8 mouse cellular contexts compared by ENCODE assay signal in the genomic region with DNA sequence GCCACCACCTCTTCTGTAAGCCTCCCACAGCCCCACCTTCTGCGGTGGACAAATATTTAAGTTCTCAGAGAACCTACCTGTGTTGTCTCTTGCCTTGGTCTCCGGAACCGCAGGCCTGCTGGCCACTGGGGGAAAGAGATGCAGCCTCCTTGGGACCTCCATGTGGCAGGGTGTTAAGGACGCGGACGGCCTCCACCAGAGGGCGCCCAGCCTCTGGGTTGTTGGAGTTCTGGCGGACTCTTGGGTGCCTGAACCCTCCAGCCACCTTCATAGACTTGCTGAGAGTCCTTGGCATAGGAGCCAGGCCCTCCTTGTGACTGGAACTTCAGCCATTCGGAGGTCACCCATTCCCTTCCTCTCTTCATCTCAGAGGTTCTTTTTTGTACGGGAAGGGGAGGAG. TPM values are rescaled to one million over a fixed set of nuclear protein-coding genes. Genes with fewer than 3 reads are reported as not detected.
A peak's percentile ranks its signal among the peaks of the same experiment; 100 is the strongest.
DNase-seq lines count a peak whose midpoint lies in the region; ATAC-seq and TF ChIP-seq lines count a peak whose summit lies in the region.

No protein-coding gene starts in this region.

- TF ChIP-seq POLR2A in brain, embryonic 14.5 days (IDR thresholded peaks at IDR 0.05; ENCODE audit: borderline replicate concordance, extremely low read depth, insufficient read depth, insufficient read length, poor library complexity, severe bottlenecking) = no peak
- no peak for TF ChIP-seq POLR2A in liver, adult 2 months (IDR thresholded peaks at IDR 0.05; ENCODE audit: extremely low read depth, insufficient read depth, low read length)
- TF ChIP-seq POLR2A in thymus, adult 2 months (IDR thresholded peaks at IDR 0.05; ENCODE audit: control insufficient read depth, extremely low read depth, insufficient read depth, low read length, poor library complexity) = no peak

- peaks cover 9% of the 10 kb centered on the region; the same call in 1 of the 2 replicates for H3K36me3 ChIP-seq in midbrain, embryonic 10.5 days
- 0 out of 2 replicates have a peak, but pooled peaks cover 1% of the 10 kb centered on the region for H3K36me3 ChIP-seq in midbrain, embryonic 16.5 days (ENCODE audit: control insufficient read depth, insufficient read depth, low read length)
- H3K36me3 ChIP-seq in forebrain, embryonic 14.5 days (ENCODE audit: control insufficient read depth, insufficient read depth, low read length) = no peaks in the 10 kb centered on the region
- H3K36me3 ChIP-seq in intestine, embryonic 14.5 days (ENCODE audit: control insufficient read depth, insufficient read depth, low read length) = 0 out of 2 replicates have a peak, but pooled peaks cover 4% of the 10 kb centered on the region
- H3K36me3 ChIP-seq in liver, adult 2 months (ENCODE audit: control insufficient read depth, insufficient read depth, low read length) = no peaks in the 10 kb centered on the region
- H3K36me3 ChIP-seq in neural tube, embryonic 11.5 days (ENCODE audit: control insufficient read depth, insufficient read depth, low read length) = no peaks in the 10 kb centered on the region
- H3K36me3 ChIP-seq in thymus, adult 2 months (ENCODE audit: control insufficient read depth, insufficient read depth, low read length) = peaks cover 12% of the 10 kb centered on the region

- no peaks in the 10 kb centered on the region for H3K9me3 ChIP-seq in midbrain, embryonic 10.5 days (replicated peaks)
- H3K9me3 ChIP-seq in midbrain, embryonic 16.5 days (replicated peaks; ENCODE audit: control insufficient read depth, low read length, poor library complexity, severe bottlenecking) = no peaks in the 10 kb centered on the region
- H3K9me3 ChIP-seq in forebrain, embryonic 14.5 days (replicated peaks; ENCODE audit: control insufficient read depth, low read length) = no peaks in the 10 kb centered on the region
- H3K9me3 ChIP-seq in intestine, embryonic 14.5 days (ENCODE audit: control insufficient read depth, low read length) = no peaks in the 10 kb centered on the region
- H3K9me3 ChIP-seq in neural tube, embryonic 11.5 days (ENCODE audit: control insufficient read depth, low read length) = no peaks in the 10 kb centered on the region

- peak; percentile 79 for DNase-seq in midbrain, embryonic 10.5 days (ENCODE audit: low spot score)
- peak; percentile 75 for DNase-seq in brain, embryonic 14.5 days (ENCODE audit: low read depth)
- DNase-seq in forebrain, embryonic 14.5 days (ENCODE audit: low spot score) = peak; percentile 75
- DNase-seq in intestine, embryonic 14.5 days (ENCODE audit: low spot score) = peak; percentile 84
- peak; percentile 30 for DNase-seq in liver, adult 2 months (ENCODE audit: extremely low read depth, low read depth, low spot score)
- peak; percentile 80 for DNase-seq in neural tube, embryonic 11.5 days (ENCODE audit: low spot score)
- peak; percentile 81 for DNase-seq in thymus, adult 2 months

- H3K4me2 ChIP-seq in midbrain, embryonic 16.5 days (ENCODE audit: low read length) = no peak overlapping the region
- H3K4me2 ChIP-seq in forebrain, embryonic 14.5 days (ENCODE audit: low read length) = no peak overlapping the region
- H3K4me2 ChIP-seq in intestine, embryonic 14.5 days (ENCODE audit: low read length) = no peak overlapping the region
- H3K4me2 ChIP-seq in neural tube, embryonic 11.5 days (ENCODE audit: low read depth) = no peak overlapping the region

- H3K27me3 ChIP-seq in midbrain, embryonic 10.5 days (ENCODE audit: low read depth, poor library complexity, severe bottlenecking) = no peaks in the 10 kb centered on the region
- H3K27me3 ChIP-seq in midbrain, embryonic 16.5 days (ENCODE audit: control insufficient read depth, insufficient read depth, low read depth, low read length) = no peaks in the 10 kb centered on the region
- H3K27me3 ChIP-seq in forebrain, embryonic 14.5 days (replicated peaks; ENCODE audit: control insufficient read depth, insufficient read depth, low read length) = no peaks in the 10 kb centered on the region
- no peaks in the 10 kb centered on the region for H3K27me3 ChIP-seq in intestine, embryonic 14.5 days (replicated peaks; ENCODE audit: control insufficient read depth, insufficient read depth, low read length)
- H3K27me3 ChIP-seq in liver, adult 2 months (ENCODE audit: control insufficient read depth, insufficient read depth, low read length) = no peaks in the 10 kb centered on the region
- no peaks in the 10 kb centered on the region for H3K27me3 ChIP-seq in neural tube, embryonic 11.5 days (ENCODE audit: control insufficient read depth, insufficient read depth, low read length)
- no peaks in the 10 kb centered on the region for H3K27me3 ChIP-seq in thymus, adult 2 months (ENCODE audit: control insufficient read depth, insufficient read depth, low read length)

- no peak overlapping the region for H3K4me3 ChIP-seq in midbrain, embryonic 10.5 days
- H3K4me3 ChIP-seq in midbrain, embryonic 16.5 days (ENCODE audit: low read depth, low read length) = no peak overlapping the region
- no peak overlapping the region for H3K4me3 ChIP-seq in forebrain, embryonic 14.5 days (ENCODE audit: low read depth, low read length)
- no peak overlapping the region for H3K4me3 ChIP-seq in intestine, embryonic 14.5 days (ENCODE audit: low read depth, low read length)
- H3K4me3 ChIP-seq in liver, adult 2 months (ENCODE audit: insufficient read depth, low read depth, low read length) = no peak overlapping the region
- H3K4me3 ChIP-seq in neural tube, embryonic 11.5 days (ENCODE audit: low read depth, low read length) = no peak overlapping the region
- no peak overlapping the region for H3K4me3 ChIP-seq in thymus, adult 2 months (ENCODE audit: control insufficient read depth, insufficient read depth, low read length)

- H3K79me2 ChIP-seq in liver, adult 2 months (ENCODE audit: control insufficient read depth, insufficient read depth, low read length) = no peaks in the 10 kb centered on the region

- WGBS in midbrain, embryonic 10.5 days = 18% methylated on average over 10 of the region's 10 CpGs
- 14% methylated on average over 10 of the region's 10 CpGs for WGBS in midbrain, embryonic 16.5 days
- WGBS in forebrain, embryonic 14.5 days = 14% methylated on average over 10 of the region's 10 CpGs
- WGBS in intestine, embryonic 14.5 days = 19% methylated on average over 10 of the region's 10 CpGs
- WGBS in liver, adult 2 months = 37% methylated on average over 10 of the region's 10 CpGs
- 15% methylated on average over 10 of the region's 10 CpGs for WGBS in neural tube, embryonic 11.5 days
- 21% methylated on average over 10 of the region's 10 CpGs for WGBS in thymus, adult 2 months

- ATAC-seq in midbrain, embryonic 16.5 days = no peak
- peak; percentile 61; the same call in 1 of the 2 replicates for ATAC-seq in forebrain, embryonic 14.5 days
- ATAC-seq in intestine, embryonic 14.5 days (replicated peaks; ENCODE audit: low FRiP score, low TSS enrichment, low read depth) = peak; percentile 50; the same call in 1 of the 2 replicates
- ATAC-seq in neural tube, embryonic 11.5 days (ENCODE audit: insufficient read depth, low FRiP score, low TSS enrichment) = no peak

- H3K27ac ChIP-seq in midbrain, embryonic 10.5 days (replicated peaks) = no peak overlapping the region
- H3K27ac ChIP-seq in midbrain, embryonic 16.5 days (ENCODE audit: low read length) = no peak overlapping the region
- no peak overlapping the region for H3K27ac ChIP-seq in forebrain, embryonic 14.5 days (ENCODE audit: low read depth, low read length)
- no peak overlapping the region for H3K27ac ChIP-seq in intestine, embryonic 14.5 days (ENCODE audit: low read depth)
- no peak overlapping the region for H3K27ac ChIP-seq in liver, adult 2 months (replicated peaks; ENCODE audit: insufficient read depth, low read depth, low read length)
- H3K27ac ChIP-seq in neural tube, embryonic 11.5 days (ENCODE audit: low read depth, low read length) = no peak overlapping the region
- no peak overlapping the region for H3K27ac ChIP-seq in thymus, adult 2 months (ENCODE audit: control insufficient read depth, insufficient read depth, low read length)

- H3K9ac ChIP-seq in midbrain, embryonic 16.5 days (ENCODE audit: low read depth, low read length) = no peak overlapping the region
- no peak overlapping the region for H3K9ac ChIP-seq in forebrain, embryonic 14.5 days (ENCODE audit: low read length)
- no peak overlapping the region for H3K9ac ChIP-seq in intestine, embryonic 14.5 days (ENCODE audit: low read length)
- H3K9ac ChIP-seq in liver, adult 2 months (ENCODE audit: low read depth, low read length) = no peak overlapping the region
- no peak overlapping the region for H3K9ac ChIP-seq in neural tube, embryonic 11.5 days (ENCODE audit: low read length)

- peak; percentile 87 for TF ChIP-seq CTCF in brain, embryonic 14.5 days (IDR thresholded peaks at IDR 0.05; ENCODE audit: borderline replicate concordance, extremely low read depth, insufficient read depth, insufficient read length)
- peak; percentile 87 for TF ChIP-seq CTCF in liver, adult 2 months (IDR thresholded peaks at IDR 0.05; ENCODE audit: low read depth, low read length)
- TF ChIP-seq CTCF in thymus, adult 2 months (IDR thresholded peaks at IDR 0.05; ENCODE audit: borderline replicate concordance, control insufficient read depth, extremely low read depth, insufficient read depth, low read length, poor library complexity) = peak; percentile 89

- H3K4me1 ChIP-seq in midbrain, embryonic 10.5 days = peaks cover 15% of the 10 kb centered on the region
- H3K4me1 ChIP-seq in midbrain, embryonic 16.5 days (ENCODE audit: control insufficient read depth, insufficient read depth, low read length) = no peaks in the 10 kb centered on the region
- no peaks in the 10 kb centered on the region for H3K4me1 ChIP-seq in forebrain, embryonic 14.5 days (ENCODE audit: control insufficient read depth, insufficient read depth, low read length)
- no peaks in the 10 kb centered on the region for H3K4me1 ChIP-seq in intestine, embryonic 14.5 days (replicated peaks; ENCODE audit: control insufficient read depth, insufficient read depth, low read length)
- no peaks in the 10 kb centered on the region for H3K4me1 ChIP-seq in liver, adult 2 months (ENCODE audit: control insufficient read depth, insufficient read depth, low read length)
- peaks cover 9% of the 10 kb centered on the region; the same call in 1 of the 2 replicates for H3K4me1 ChIP-seq in neural tube, embryonic 11.5 days (ENCODE audit: control insufficient read depth, insufficient read depth, low read length)
- no peaks in the 10 kb centered on the region for H3K4me1 ChIP-seq in thymus, adult 2 months (replicated peaks; ENCODE audit: control insufficient read depth, insufficient read depth, low read length)

RNA-seq across cellular contexts. Expression of gene Rhof, which starts 15.2 kb away (rescaled TPM):
- 1.4 and 1.9 TPM in 2 replicates for polyA plus RNA-seq in midbrain, embryonic 10.5 days (2016; fragmentation: Nextera tagmentation; extraction: Ambion mirVana)
- 13.9 and 21.4 TPM in 2 replicates for polyA plus RNA-seq in midbrain, embryonic 16.5 days (2015; fragmentation: Nextera tagmentation; extraction: Ambion mirVana)
- 9.3 and 11.0 TPM in 2 replicates for polyA plus RNA-seq in brain, embryonic 14.5 days (2012; rRNA removed)
- 6.8 and 10.5 TPM in 2 replicates for polyA plus RNA-seq in forebrain, embryonic 14.5 days (2014; fragmentation: Nextera tagmentation; extraction: Ambion mirVana)
- polyA plus RNA-seq in intestine, embryonic 14.5 days (2014; fragmentation: Nextera tagmentation; extraction: Ambion mirVana) = 1.5 and 1.9 TPM in 2 replicates
- total RNA-seq in liver, adult 2 months (2014; rRNA removed) = 0.09 and 0.87 TPM in 2 replicates
- 0.61 and 0.86 TPM in 2 replicates for polyA plus RNA-seq in liver, adult 2 months (2012; rRNA removed)
- polyA plus RNA-seq in neural tube, embryonic 11.5 days (2014; fragmentation: Nextera tagmentation; extraction: Ambion mirVana) = 1.6 and 2.6 TPM in 2 replicates
- polyA plus RNA-seq in thymus, adult 2 months (2012; rRNA removed) = 45.1 and 51.9 TPM in 2 replicates

RNA-seq across cellular contexts. Expression of gene Setd1b, which starts 24.7 kb away (rescaled TPM):
- 7.4 and 7.9 TPM in 2 replicates for polyA plus RNA-seq in midbrain, embryonic 10.5 days (2016; fragmentation: Nextera tagmentation; extraction: Ambion mirVana)
- 10.0 and 11.8 TPM in 2 replicates for polyA plus RNA-seq in midbrain, embryonic 16.5 days (2015; fragmentation: Nextera tagmentation; extraction: Ambion mirVana)
- 7.3 and 21.0 TPM in 2 replicates for polyA plus RNA-seq in brain, embryonic 14.5 days (2012; rRNA removed)
- polyA plus RNA-seq in forebrain, embryonic 14.5 days (2014; fragmentation: Nextera tagmentation; extraction: Ambion mirVana) = 8.6 and 11.6 TPM in 2 replicates
- polyA plus RNA-seq in intestine, embryonic 14.5 days (2014; fragmentation: Nextera tagmentation; extraction: Ambion mirVana) = 10.3 and 10.6 TPM in 2 replicates
- 1.8 and 3.8 TPM in 2 replicates for total RNA-seq in liver, adult 2 months (2014; rRNA removed)
- 6.0 and 7.2 TPM in 2 replicates for polyA plus RNA-seq in liver, adult 2 months (2012; rRNA removed)
- 10.9 and 12.2 TPM in 2 replicates for polyA plus RNA-seq in neural tube, embryonic 11.5 days (2014; fragmentation: Nextera tagmentation; extraction: Ambion mirVana)
- 45.5 and 66.9 TPM in 2 replicates for polyA plus RNA-seq in thymus, adult 2 months (2012; rRNA removed)

RNA-seq across cellular contexts. Expression of gene Tmem120b, which starts 49.0 kb away (rescaled TPM):
- 10.3 and 10.4 TPM in 2 replicates for polyA plus RNA-seq in midbrain, embryonic 10.5 days (2016; fragmentation: Nextera tagmentation; extraction: Ambion mirVana)
- 16.9 and 18.7 TPM in 2 replicates for polyA plus RNA-seq in midbrain, embryonic 16.5 days (2015; fragmentation: Nextera tagmentation; extraction: Ambion mirVana)
- polyA plus RNA-seq in brain, embryonic 14.5 days (2012; rRNA removed) = 13.9 and 16.0 TPM in 2 replicates
- 8.1 and 10.6 TPM in 2 replicates for polyA plus RNA-seq in forebrain, embryonic 14.5 days (2014; fragmentation: Nextera tagmentation; extraction: Ambion mirVana)
- polyA plus RNA-seq in intestine, embryonic 14.5 days (2014; fragmentation: Nextera tagmentation; extraction: Ambion mirVana) = 8.9 and 10.0 TPM in 2 replicates
- 2.7 and 3.4 TPM in 2 replicates for total RNA-seq in liver, adult 2 months (2014; rRNA removed)
- polyA plus RNA-seq in liver, adult 2 months (2012; rRNA removed) = 2.0 and 3.8 TPM in 2 replicates
- polyA plus RNA-seq in neural tube, embryonic 11.5 days (2014; fragmentation: Nextera tagmentation; extraction: Ambion mirVana) = 9.0 and 9.9 TPM in 2 replicates
- 43.6 and 45.7 TPM in 2 replicates for polyA plus RNA-seq in thymus, adult 2 months (2012; rRNA removed)

RNA-seq across cellular contexts. Expression of gene Psmd9, which starts 52.0 kb away (rescaled TPM):
- polyA plus RNA-seq in midbrain, embryonic 10.5 days (2016; fragmentation: Nextera tagmentation; extraction: Ambion mirVana) = 75.7 and 78.5 TPM in 2 replicates
- 73.6 and 77.6 TPM in 2 replicates for polyA plus RNA-seq in midbrain, embryonic 16.5 days (2015; fragmentation: Nextera tagmentation; extraction: Ambion mirVana)
- 36.2 and 41.2 TPM in 2 replicates for polyA plus RNA-seq in brain, embryonic 14.5 days (2012; rRNA removed)
- polyA plus RNA-seq in forebrain, embryonic 14.5 days (2014; fragmentation: Nextera tagmentation; extraction: Ambion mirVana) = 52.5 and 63.5 TPM in 2 replicates
- 58.6 and 68.4 TPM in 2 replicates for polyA plus RNA-seq in intestine, embryonic 14.5 days (2014; fragmentation: Nextera tagmentation; extraction: Ambion mirVana)
- 29.8 and 39.8 TPM in 2 replicates for total RNA-seq in liver, adult 2 months (2014; rRNA removed)
- polyA plus RNA-seq in liver, adult 2 months (2012; rRNA removed) = 26.4 and 28.5 TPM in 2 replicates
- polyA plus RNA-seq in neural tube, embryonic 11.5 days (2014; fragmentation: Nextera tagmentation; extraction: Ambion mirVana) = 68.3 and 69.0 TPM in 2 replicates
- polyA plus RNA-seq in thymus, adult 2 months (2012; rRNA removed) = 32.7 and 34.7 TPM in 2 replicates

Comparison
In these comparisons a context has a peak if more than half of its experiments do, and no peak if none do; other contexts are left out.
1. DNase-seq: peak in every context shown above with its lines; median percentile 84 in intestine, embryonic 14.5 days; 81 in thymus, adult 2 months; 80 in neural tube, embryonic 11.5 days; 79 in midbrain, embryonic 10.5 days; 75 in brain, embryonic 14.5 days; 75 in forebrain, embryonic 14.5 days; 30 in liver, adult 2 months.
2. ATAC-seq: peak in forebrain, embryonic 14.5 days (single experiment) and intestine, embryonic 14.5 days (single experiment); none in midbrain, embryonic 16.5 days (single experiment) and neural tube, embryonic 11.5 days (single experiment).
3. Peak in every context shown above with its lines, with median percentiles within 50 percentile points of each other: CTCF ChIP-seq.